Mouse (Mus musculus): ENCODE results near the gene Adam22. TPM values are rescaled to one million over a fixed set of nuclear protein-coding genes. Genes with fewer than 3 reads are reported as not detected.

Gene Adam22
- not detected in 2 replicates for total RNA-seq (2017)

DNA sequence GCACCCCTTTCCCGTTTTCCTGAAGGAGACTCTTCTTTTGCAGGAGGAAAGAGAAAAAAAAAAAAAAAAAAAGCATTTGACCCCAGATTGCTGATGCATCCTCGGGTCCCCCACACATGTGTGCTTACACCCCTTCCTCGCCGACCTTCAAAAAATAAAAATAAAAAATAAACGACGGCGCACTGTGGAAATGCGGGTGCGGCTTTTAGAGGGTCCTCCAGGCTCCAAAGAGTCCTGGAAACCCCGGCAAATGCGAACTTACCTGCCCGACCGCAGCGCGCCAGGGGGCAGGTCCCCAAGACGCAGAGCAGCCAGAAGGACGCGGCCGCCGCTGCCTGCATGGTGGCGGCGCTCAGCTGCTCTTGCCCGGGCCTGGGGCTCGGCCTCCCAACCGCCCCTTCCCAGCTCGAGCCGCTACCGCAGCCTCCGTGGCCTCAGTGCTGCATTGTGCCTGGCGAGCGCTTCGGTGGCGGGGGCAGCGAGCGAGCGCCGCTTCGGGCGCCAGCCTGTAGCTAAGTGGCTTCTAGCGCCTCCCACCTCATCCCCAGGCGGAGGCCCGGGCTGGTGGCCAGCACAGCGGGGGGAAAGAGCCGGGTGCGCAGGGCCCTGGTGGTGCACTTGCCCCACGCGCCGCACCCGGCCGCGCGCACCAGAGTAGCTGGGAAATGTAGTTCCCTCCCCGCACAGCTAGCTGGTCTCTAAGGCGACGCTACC, at the start of gene Adam22:
Gene Adam22 (minus strand): TSS at position 547 of the 714 bp plus-strand sequence.
- no peak for ATAC-seq (ENCODE audit: extremely low read depth, insufficient number of reproducible peaks, low FRiP score, poor library complexity, severe bottlenecking)

DNA sequence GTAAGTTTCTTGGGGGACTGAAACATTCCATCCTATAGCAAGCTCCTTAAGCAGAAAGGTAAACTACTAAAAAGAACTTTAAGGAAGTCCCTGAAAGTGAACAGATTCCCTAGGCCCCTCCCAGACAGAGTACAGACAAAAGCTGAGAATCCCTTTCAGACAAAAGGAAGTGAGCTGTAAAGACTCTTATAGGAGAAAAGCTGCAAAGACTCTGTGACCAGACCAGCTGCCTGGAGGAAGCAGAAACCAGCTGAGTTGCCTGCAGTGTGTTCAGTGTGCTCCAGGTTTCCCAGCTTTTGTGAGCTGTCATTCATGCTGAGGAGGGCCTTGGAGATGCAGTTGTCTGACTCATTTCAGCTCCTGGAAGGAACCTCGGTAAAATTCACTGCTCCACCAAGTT, 49.5 kb upstream of the Adam22 start:
- ATAC-seq (ENCODE audit: extremely low read depth, insufficient number of reproducible peaks, low FRiP score, poor library complexity, severe bottlenecking): no peak

DNA sequence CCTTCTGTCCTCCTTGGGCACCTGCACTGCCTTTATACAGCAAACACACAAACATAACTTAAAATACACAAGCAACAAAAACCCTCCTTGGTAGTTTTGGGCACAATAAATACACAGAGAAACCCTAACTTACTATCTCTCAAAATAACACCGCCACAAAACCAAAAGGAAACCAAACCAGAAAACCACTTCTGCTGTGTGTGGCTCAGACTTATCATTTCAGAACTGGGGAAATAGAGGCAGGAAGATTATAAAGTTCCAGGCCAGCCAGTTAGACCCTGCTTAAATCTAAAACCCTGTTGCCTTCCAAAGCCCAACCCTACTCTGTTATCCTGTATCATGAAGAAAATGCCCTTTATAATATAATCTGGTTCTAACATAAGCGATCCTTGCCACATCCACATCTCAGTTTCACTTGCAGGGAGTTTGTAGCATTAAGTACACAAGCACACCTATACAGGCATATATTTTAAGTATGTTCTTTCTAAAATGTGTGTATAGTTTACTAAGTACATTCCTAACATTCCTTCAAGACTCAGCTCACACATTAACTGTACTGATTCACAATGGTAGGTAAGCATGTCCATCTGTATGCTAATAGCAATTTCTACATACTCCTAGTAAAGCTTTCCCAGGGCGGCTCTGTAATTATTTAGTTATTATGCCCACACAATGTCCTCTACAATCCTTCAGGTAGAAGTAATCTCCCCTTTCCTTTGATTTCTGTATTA, 48.9 kb upstream of the Adam22 start:
- ATAC-seq (ENCODE audit: extremely low read depth, insufficient number of reproducible peaks, low FRiP score, poor library complexity, severe bottlenecking): no peak

DNA sequence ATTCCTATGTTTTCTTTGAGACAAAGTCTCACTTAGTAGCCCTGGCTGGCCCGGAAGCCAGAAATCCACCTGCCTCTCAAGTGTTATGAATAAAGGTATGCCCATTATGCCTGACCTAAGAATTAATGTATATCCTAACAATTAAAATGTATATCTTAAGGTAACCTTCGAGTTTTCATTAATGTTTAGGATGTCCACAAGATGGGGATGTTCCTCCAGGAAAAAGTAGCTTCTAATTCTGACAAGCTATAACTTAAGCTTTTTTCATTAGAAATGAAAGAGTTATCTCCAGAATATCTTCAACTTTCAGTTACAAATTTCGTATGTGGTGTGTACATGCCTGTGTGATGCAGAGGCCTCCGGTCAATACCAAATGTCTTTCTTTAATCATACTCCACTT, 40.8 kb upstream of the Adam22 start:
- no peak for ATAC-seq (ENCODE audit: extremely low read depth, insufficient number of reproducible peaks, low FRiP score, poor library complexity, severe bottlenecking)

DNA sequence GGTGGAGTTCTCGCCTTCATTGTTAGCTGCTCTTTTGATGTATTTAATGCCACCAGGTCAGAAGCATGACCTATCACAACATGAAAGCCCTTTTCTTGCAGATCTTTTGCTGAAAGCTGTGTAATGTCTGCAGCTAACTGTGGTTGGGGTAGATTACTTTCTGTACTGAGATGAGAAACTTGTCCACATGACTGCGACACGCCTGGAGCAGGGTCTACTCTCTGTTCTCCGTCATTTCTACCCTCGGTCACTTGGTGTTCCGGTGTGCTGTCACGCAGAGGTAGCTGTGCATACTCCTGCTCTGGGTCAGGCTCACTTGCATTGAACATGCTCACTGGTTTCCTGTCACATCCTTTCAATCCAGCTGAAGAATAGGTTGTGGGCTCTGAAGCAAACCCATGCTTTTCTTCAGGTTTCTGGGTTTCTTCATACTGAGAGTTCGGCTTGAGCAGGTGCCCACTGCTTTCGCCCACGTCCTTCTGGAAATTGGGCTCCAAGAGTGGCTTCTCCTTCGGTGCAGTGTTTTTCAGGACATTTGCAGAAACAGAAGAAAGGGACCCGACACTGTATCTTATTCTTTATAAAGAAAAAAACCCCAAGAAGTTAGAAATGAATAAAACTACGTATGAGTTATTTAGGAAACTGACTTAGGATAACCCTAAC, 29.8 kb upstream of the Adam22 start:
- no peak for ATAC-seq (ENCODE audit: extremely low read depth, insufficient number of reproducible peaks, low FRiP score, poor library complexity, severe bottlenecking)

- no peak for ATAC-seq (ENCODE audit: extremely low read depth, insufficient number of reproducible peaks, low FRiP score, poor library complexity, severe bottlenecking)
Measured at GRCm38 (mm10) chr5:8393891-8394583, 26.1 kb upstream of the Adam22 start.

DNA sequence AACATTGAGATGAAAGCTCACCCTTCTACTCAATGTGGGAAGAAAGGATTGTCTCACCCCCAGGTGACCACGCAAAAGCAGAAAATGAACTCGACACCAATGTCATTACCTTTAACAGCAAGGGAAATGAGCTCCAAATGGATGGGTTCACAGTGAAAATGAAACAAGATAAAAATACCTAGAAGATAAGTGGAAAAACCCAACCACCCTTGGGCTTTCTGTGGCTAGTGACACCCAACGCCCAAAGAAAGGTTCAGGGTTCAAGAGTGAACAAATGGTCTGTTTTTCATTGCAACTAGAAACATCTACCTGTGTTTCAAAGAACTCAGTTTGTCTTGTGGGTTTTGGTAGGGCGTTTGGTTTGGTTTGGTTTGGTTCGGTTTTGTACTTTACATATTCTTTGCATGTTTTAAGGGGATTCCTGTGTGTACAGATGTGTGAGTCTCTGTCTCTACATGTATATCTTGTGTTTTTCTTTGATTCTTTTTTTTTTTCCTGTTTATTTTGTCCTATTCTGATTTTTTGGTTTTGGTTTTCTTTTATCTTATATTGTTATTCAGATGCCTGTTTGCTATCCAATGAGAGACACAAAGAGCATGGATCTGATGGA, 6.4 kb upstream of the Adam22 start:
- ATAC-seq (ENCODE audit: extremely low read depth, insufficient number of reproducible peaks, low FRiP score, poor library complexity, severe bottlenecking): no peak

GRCm38 (mm10) chr5:8373415-8373814, 5.5 kb upstream of the Adam22 start:
- ATAC-seq (ENCODE audit: extremely low read depth, insufficient number of reproducible peaks, low FRiP score, poor library complexity, severe bottlenecking): no peak

- no peak for ATAC-seq (ENCODE audit: extremely low read depth, insufficient number of reproducible peaks, low FRiP score, poor library complexity, severe bottlenecking)
Measured at GRCm38 (mm10) chr5:8368781-8369180, 821 bp upstream of the Adam22 start.

GRCm38 (mm10) chr5:8368328-8368692, 350 bp upstream of the Adam22 start:
- no peak for ATAC-seq (ENCODE audit: extremely low read depth, insufficient number of reproducible peaks, low FRiP score, poor library complexity, severe bottlenecking)

DNA sequence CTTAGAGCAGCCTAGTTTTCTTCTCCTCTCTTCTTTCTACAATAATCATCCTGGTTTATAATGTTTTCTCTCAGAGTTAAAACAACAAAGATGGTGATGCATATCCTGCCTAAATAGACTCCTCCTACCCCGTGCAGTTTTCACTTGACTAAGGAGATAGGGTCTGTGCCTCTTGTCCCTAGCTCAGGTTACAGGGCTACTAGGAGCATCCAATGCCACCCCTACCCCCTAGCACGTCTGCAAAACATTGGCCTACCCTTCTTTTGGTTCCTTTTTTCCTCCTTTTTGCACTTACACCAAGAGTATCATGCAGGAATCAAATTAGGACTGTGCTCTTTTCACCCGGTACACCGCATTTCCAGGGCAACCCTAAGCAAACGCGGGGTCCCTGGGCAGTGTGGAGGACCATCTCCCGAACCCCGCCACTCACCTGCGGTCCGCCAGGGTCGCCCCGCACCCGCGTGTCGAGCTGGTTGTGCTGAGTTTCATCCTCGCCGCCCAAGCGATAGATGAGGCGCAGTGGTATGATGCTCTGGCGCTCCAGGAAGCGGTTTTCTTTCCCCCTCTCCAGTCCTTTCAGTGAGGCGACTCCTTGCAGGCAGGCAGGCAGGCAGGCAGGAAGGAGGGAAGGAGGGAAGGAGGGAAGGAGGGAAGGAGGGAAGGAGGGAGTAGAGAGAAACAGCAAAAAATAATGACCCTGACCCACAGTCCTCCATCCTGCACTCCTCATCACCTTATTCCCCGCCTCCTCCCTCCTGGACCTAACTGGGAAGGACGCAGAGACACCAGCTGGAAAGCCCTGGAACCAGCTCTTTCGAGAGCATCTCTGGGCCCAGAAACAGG, 968 bp downstream of the Adam22 start:
- ATAC-seq (ENCODE audit: extremely low read depth, insufficient number of reproducible peaks, low FRiP score, poor library complexity, severe bottlenecking): no peak

- no peak for ATAC-seq (ENCODE audit: extremely low read depth, insufficient number of reproducible peaks, low FRiP score, poor library complexity, severe bottlenecking)
Measured at GRCm38 (mm10) chr5:8362361-8362760, 5.6 kb downstream of the Adam22 start.

- no peak for ATAC-seq (ENCODE audit: extremely low read depth, insufficient number of reproducible peaks, low FRiP score, poor library complexity, severe bottlenecking)
Measured at GRCm38 (mm10) chr5:8357677-8358076, 10.3 kb downstream of the Adam22 start.

DNA sequence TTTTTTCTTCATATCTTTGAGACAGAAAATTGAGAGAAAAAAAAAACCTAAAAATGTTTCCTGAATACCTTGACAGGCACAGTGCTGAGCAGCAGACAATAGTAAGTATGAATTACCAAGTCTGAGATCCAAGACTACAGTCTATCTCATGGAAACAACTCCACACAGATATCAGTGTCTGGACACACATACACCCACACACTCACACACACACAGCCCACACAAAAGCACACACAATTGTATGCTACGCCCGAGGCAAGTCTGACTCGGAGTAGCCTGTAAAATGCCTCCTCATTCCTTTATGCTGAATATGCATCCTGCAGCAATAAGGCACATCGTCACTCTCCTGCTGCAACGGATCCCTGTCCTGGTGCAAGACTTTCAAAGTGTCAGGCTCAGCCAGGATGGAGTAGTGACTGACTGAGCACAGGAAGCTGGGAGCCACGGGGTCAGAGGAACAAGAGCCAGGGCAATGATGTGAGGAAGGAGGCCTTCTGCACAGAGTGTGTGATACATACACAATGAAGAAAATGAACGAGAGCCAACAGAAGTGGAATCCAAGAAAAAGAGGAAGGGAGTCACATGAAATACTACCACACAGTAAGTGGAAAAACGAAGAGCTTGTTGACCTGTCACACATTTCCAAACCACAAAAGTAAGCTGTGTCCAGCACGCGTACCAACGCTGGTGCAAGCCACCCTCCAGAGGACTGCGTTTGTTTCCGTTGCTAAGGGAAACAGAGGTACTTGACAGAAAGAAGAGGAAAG, 10.9 kb downstream of the Adam22 start:
- no peak for ATAC-seq (ENCODE audit: extremely low read depth, insufficient number of reproducible peaks, low FRiP score, poor library complexity, severe bottlenecking)

DNA sequence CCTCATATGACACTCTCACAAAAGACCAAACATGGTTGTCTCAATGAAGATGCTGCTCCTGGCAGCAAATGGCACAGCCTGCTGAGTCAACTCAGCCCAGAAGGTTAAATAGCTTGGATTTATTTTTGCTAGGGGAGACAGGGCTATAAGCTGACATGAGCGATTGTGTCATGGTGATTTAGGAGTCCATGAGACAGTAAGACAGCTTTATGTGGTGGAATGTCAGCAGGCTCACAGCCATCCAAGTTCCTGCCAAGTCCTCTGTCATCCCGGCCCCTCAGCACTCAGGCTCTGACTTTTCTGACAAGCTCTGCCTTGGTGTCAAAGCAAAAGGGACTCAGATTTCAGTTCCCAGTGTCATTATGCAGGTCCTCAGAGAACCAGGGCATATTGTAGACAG, 11.6 kb downstream of the Adam22 start:
- no peak for ATAC-seq (ENCODE audit: extremely low read depth, insufficient number of reproducible peaks, low FRiP score, poor library complexity, severe bottlenecking)

- ATAC-seq (ENCODE audit: extremely low read depth, insufficient number of reproducible peaks, low FRiP score, poor library complexity, severe bottlenecking): no peak
Measured at GRCm38 (mm10) chr5:8349557-8349956, 18.4 kb downstream of the Adam22 start.

DNA sequence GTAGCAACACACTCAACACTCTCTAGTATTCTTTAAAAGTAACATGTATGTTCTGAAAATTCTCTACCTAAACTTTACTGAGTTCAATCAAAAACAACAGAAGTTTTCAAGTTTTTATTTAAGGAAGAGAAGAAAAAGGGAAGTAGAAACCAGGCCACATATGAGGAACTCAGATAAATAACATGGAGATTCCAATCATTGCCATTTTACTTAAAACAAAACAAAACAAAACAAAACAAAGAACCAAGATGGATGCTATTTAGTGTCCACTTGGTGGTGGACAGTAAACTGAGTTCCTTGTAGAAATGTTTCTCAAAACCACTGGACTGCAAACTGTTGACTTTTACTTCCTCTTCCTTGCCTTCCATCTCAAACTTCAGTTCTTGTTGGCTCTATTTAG, 21.6 kb downstream of the Adam22 start:
- no peak for ATAC-seq (ENCODE audit: extremely low read depth, insufficient number of reproducible peaks, low FRiP score, poor library complexity, severe bottlenecking)

DNA sequence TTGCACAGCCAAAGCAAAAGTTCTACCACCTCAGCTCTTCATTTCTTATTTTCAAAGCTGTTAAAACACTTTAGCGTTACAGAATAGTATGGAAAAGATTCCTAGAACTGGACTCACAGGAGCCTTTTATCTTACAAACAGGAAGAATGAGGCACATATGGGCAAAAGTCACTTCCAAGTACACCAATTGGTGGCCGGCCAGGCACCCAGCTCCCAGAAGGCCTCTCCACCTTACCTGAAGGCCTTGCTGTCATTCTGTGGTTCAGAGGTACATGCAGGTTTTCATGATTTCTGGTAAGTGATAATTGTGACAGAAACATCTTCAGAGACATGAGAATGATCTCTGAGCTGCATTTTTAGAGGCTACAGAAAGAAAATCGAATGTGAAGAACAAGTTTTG, 24.7 kb downstream of the Adam22 start:
- no peak for ATAC-seq (ENCODE audit: extremely low read depth, insufficient number of reproducible peaks, low FRiP score, poor library complexity, severe bottlenecking)
